Mouse (Mus musculus) gastrocnemius, postnatal 10 days (tissue): ENCODE results near the gene Npff. TPM values are rescaled to one million over a fixed set of nuclear protein-coding genes. Genes with fewer than 3 reads are reported as not detected.

Source experiments
- DNase-seq: peaks from one replicate; pipeline ENCODE4 v3.0.0; 2021; ENCODE audit warnings: mixed read lengths
- long read RNA-seq, 2 experiments: library from polyadenylated mRNA; stranded (forward); transcript quantifications; one replicate each; pipeline ENCODE4 v2.0.0; 2021
- total RNA-seq, 2 experiments: library from RNA; stranded (reverse); gene quantifications; 2 replicates each; pipeline ENCODE4 v1.2.3; 2021

The Npff gene
- 1 to 10 TPM; 1.2 to 3.4 TPM for total RNA-seq
- long read RNA-seq, experiment 1: 0 reads
- long read RNA-seq, experiment 2, partial matches to known transcripts: 0 of 1 reads
- long read RNA-seq, experiment 2, other reads (novel, unspliced or antisense): 0 of 1 reads

GRCm38 (mm10) chr15:102524892-102525485 is at the start of gene Npff:
Gene Npff, minus strand, starts transcription at chr15:102524942.
- DNase-seq: peak; percentile 74

GRCm38 (mm10) chr15:102572081-102572480 is 47.3 kb upstream of the Npff start:
- no peak for DNase-seq

- no peak for DNase-seq
These were observed 43.1 kb upstream of the Npff start for GRCm38 (mm10) chr15:102567849-102568248.

- DNase-seq: no peak
These were observed 38.9 kb upstream of the Npff start for GRCm38 (mm10) chr15:102563681-102564080.

- no peak for DNase-seq
These were observed 38.3 kb upstream of the Npff start for GRCm38 (mm10) chr15:102563061-102563460.

GRCm38 (mm10) chr15:102562491-102562890 is 37.7 kb upstream of the Npff start:
- no peak for DNase-seq

- no peak for DNase-seq
These were observed 32.8 kb upstream of the Npff start for GRCm38 (mm10) chr15:102557580-102557979.

- DNase-seq: no peak
These were observed 30.8 kb upstream of the Npff start for GRCm38 (mm10) chr15:102555581-102555980.

GRCm38 (mm10) chr15:102552599-102552998 is 27.9 kb upstream of the Npff start:
- no peak for DNase-seq

- DNase-seq: no peak
These were observed 22.7 kb upstream of the Npff start for GRCm38 (mm10) chr15:102547478-102547877.

- peak; percentile 49 for DNase-seq
These were observed 22.1 kb upstream of the Npff start for GRCm38 (mm10) chr15:102546677-102547427.

- no peak for DNase-seq
These were observed 21.5 kb upstream of the Npff start for GRCm38 (mm10) chr15:102546246-102546645.

GRCm38 (mm10) chr15:102544801-102545200 is 20.1 kb upstream of the Npff start:
- DNase-seq: no peak

- no peak for DNase-seq
These were observed 9.2 kb upstream of the Npff start for GRCm38 (mm10) chr15:102533926-102534325.

- no peak for DNase-seq
These were observed 7.6 kb upstream of the Npff start for GRCm38 (mm10) chr15:102532106-102532900.

GRCm38 (mm10) chr15:102531586-102531985 is 6.8 kb upstream of the Npff start:
- DNase-seq: no peak

GRCm38 (mm10) chr15:102530566-102530965 is 5.8 kb upstream of the Npff start:
- DNase-seq: no peak

- no peak for DNase-seq
These were observed 3.7 kb upstream of the Npff start for GRCm38 (mm10) chr15:102528396-102528795.

- DNase-seq: no peak
These were observed 3.2 kb upstream of the Npff start for GRCm38 (mm10) chr15:102527936-102528335.

- no peak for DNase-seq
These were observed 1.6 kb upstream of the Npff start for GRCm38 (mm10) chr15:102526111-102527002.

- DNase-seq: no peak
These were observed 3.3 kb downstream of the Npff start for GRCm38 (mm10) chr15:102521480-102521879.

- DNase-seq: no peak
These were observed 4.3 kb downstream of the Npff start for GRCm38 (mm10) chr15:102520416-102520815.
